11 mouse cellular contexts compared by ENCODE assay signal in genomic region chr13:62970515-62971269, GRCm38 (mm10). TPM values are rescaled to one million over a fixed set of nuclear protein-coding genes. Genes with fewer than 3 reads are reported as not detected.
DNase-seq lines count a peak whose midpoint lies in the region; ATAC-seq lines count a peak whose summit lies in the region.
"Had no signal": no experiment of that assay in that cellular context is flagged by ENCODE, and none has a peak within 500 bp of the region (broad histone marks: within the 10 kb centered on the region; RNA-seq: fewer than 3 reads in every experiment).

No protein-coding gene starts in this region.

- no peaks in the 10 kb centered on the region for H3K36me3 ChIP-seq in heart, embryonic 10.5 days
- 0 out of 2 replicates have a peak, but pooled peaks cover 4% of the 10 kb centered on the region for H3K36me3 ChIP-seq in heart, embryonic 13.5 days

- H3K27ac ChIP-seq in heart, embryonic 10.5 days, result no peak overlapping the region
- peak overlapping the region; percentile 82 for H3K27ac ChIP-seq in heart, embryonic 13.5 days (replicated peaks)
- H3K27ac ChIP-seq: midbrain, embryonic 10.5 days had no signal

- peak; percentile 92 for DNase-seq in heart, adult 11 months
- no peak for DNase-seq in heart, embryonic 10.5 days (ENCODE audit: low spot score)
- peak; percentile 68 for DNase-seq in brain, adult 2 months (ENCODE audit: low read depth, low spot score)
- DNase-seq in kidney, adult 8-10 months, result no peak
- no peak for DNase-seq in adrenal gland, postnatal 4 days (ENCODE audit: low spot score in 2 of 2)
- DNase-seq: cerebellum, adult 2 months; kidney, postnatal 25 days; thymus, adult 2 months had no signal

- peak overlapping the region; percentile 24 for H3K4me2 ChIP-seq in heart, embryonic 13.5 days

- H3K4me3 ChIP-seq in heart, embryonic 10.5 days, result no peak overlapping the region
- H3K4me3 ChIP-seq in heart, embryonic 13.5 days, result no peak overlapping the region
- H3K4me3 ChIP-seq: midbrain, embryonic 10.5 days had no signal

- ATAC-seq in heart, embryonic 13.5 days (ENCODE audit: extremely low read depth, insufficient number of reproducible peaks, low FRiP score, low TSS enrichment), result peak; percentile 42; the same call in 1 of the 2 replicates
- ATAC-seq in megakaryocyte, adult 5-6 weeks (ENCODE audit: poor library complexity, severe bottlenecking), result peak; percentile 93

- no peak overlapping the region for H3K9ac ChIP-seq in heart, embryonic 13.5 days

- H3K9me3 ChIP-seq in heart, embryonic 10.5 days, result no peaks in the 10 kb centered on the region
- no peaks in the 10 kb centered on the region for H3K9me3 ChIP-seq in heart, embryonic 13.5 days
- H3K9me3 ChIP-seq: midbrain, embryonic 10.5 days had no signal

- 0 out of 2 replicates have a peak, but pooled peaks cover 5% of the 10 kb centered on the region for H3K4me1 ChIP-seq in heart, embryonic 10.5 days
- peaks cover 39% of the 10 kb centered on the region for H3K4me1 ChIP-seq in heart, embryonic 13.5 days

- 66% methylated on average over 11 of the region's 11 CpGs for WGBS in heart, embryonic 10.5 days
- WGBS in heart, embryonic 13.5 days, result 53% methylated on average over 11 of the region's 11 CpGs

- H3K27me3 ChIP-seq in heart, embryonic 10.5 days (ENCODE audit: insufficient read depth, poor library complexity, severe bottlenecking), result no peaks in the 10 kb centered on the region
- no peaks in the 10 kb centered on the region for H3K27me3 ChIP-seq in heart, embryonic 13.5 days (replicated peaks)

RNA-seq across cellular contexts. Expression of gene 2010111I01Rik, which starts 6.0 kb away (rescaled TPM):
- 46.2 and 52.6 TPM in 2 replicates for polyA plus RNA-seq in heart, embryonic 10.5 days (2016; fragmentation: Nextera tagmentation; extraction: Ambion mirVana)
- 54.5 and 57.7 TPM in 2 replicates for polyA plus RNA-seq in heart, embryonic 13.5 days (2015; fragmentation: Nextera tagmentation; extraction: Ambion mirVana)
- 18.1 and 20.1 TPM in 2 replicates for total RNA-seq in megakaryocyte, adult 5-6 weeks (2015)
- total RNA-seq in megakaryocyte, adult 5-6 weeks (2017), result 21.5 and 21.9 TPM in 2 replicates
- total RNA-seq in adrenal gland, postnatal 4 days (2021), result 100 to 1,000 TPM; 127 to 139 TPM

Comparison
In these comparisons a context has a peak if more than half of its experiments do, and no peak if none do; other contexts are left out.
1. DNase-seq: peak in heart, adult 11 months (single experiment) and brain, adult 2 months (single experiment); none in heart, embryonic 10.5 days (single experiment), kidney, adult 8-10 months (0 of 2) and adrenal gland, postnatal 4 days (0 of 2).
2. RNA of gene 2010111I01Rik, which starts 6.0 kb away (total RNA-seq): 127 to 139 TPM in adrenal gland, postnatal 4 days; 18.1 to 21.9 TPM in megakaryocyte, adult 5-6 weeks; every median in the first group is over 4 times any median in the second.